Mouse (Mus musculus): ENCODE data around the gene Gm38119.

DNA sequence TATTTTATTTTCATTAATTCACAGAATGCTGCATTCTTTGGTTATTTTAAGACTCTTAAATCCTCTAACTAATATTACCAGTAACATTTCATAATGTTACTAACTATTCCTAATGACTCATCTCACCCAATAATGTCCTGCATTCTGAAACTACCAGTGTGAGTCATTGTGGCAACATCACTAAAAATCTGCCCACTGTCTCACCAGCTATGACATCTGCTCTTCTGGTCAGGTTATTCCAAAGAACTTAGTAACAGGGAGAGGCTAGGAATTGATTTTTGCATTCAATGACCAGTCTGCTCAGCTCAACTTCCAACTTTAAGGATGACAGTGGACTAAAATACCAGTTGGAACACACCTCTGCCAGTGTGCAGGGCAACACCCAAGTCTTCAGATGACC is 47.2 kb downstream of the Gm38119 start:
- TF ChIP-seq CTCF (IDR thresholded peaks at IDR 0.05; ENCODE audit: borderline replicate concordance, extremely low read depth, insufficient read depth, insufficient read length) (no peak), POLR2A (IDR thresholded peaks at IDR 0.05; ENCODE audit: borderline replicate concordance, extremely low read depth, insufficient read depth, insufficient read length, poor library complexity, severe bottlenecking) (no peak)

Measured in brain, embryonic 14.5 days (tissue).